Mouse (Mus musculus): Measurements from ENCODE around the gene Rhbdf1.

The Rhbdf1 gene

GRCm38 (mm10) chr11:32221951-32222409, at the start of gene Rhbdf1:
Gene Rhbdf1, minus strand, starts transcription at chr11:32222300.
- DNase-seq, result no peak

- DNase-seq, result no peak
Observed at GRCm38 (mm10) chr11:32271178-32271577, 49.1 kb upstream of the Rhbdf1 start.

- DNase-seq, result no peak
Observed at GRCm38 (mm10) chr11:32268952-32269351, 46.9 kb upstream of the Rhbdf1 start.

- peak; percentile 8 for DNase-seq
Observed at GRCm38 (mm10) chr11:32267964-32268363, 45.9 kb upstream of the Rhbdf1 start.

GRCm38 (mm10) chr11:32267188-32267884, 45.2 kb upstream of the Rhbdf1 start, which contains the start of gene Nprl3:
Gene Nprl3, minus strand, starts transcription at chr11:32267707.
- DNase-seq, result peak; percentile 96

GRCm38 (mm10) chr11:32266776-32267175, 44.7 kb upstream of the Rhbdf1 start:
- no peak for DNase-seq

- DNase-seq, result no peak
Observed at GRCm38 (mm10) chr11:32266194-32266593, 44.1 kb upstream of the Rhbdf1 start.

GRCm38 (mm10) chr11:32265117-32265738, 43.1 kb upstream of the Rhbdf1 start:
- DNase-seq, result no peak

- no peak for DNase-seq
Observed at GRCm38 (mm10) chr11:32262674-32263415, 40.7 kb upstream of the Rhbdf1 start.

- DNase-seq, result no peak
Observed at GRCm38 (mm10) chr11:32256566-32256965, 34.5 kb upstream of the Rhbdf1 start.

GRCm38 (mm10) chr11:32256146-32256545, 34.0 kb upstream of the Rhbdf1 start:
- DNase-seq, result no peak

GRCm38 (mm10) chr11:32253121-32253520, 31.0 kb upstream of the Rhbdf1 start:
- no peak for DNase-seq

- DNase-seq, result no peak
Observed at GRCm38 (mm10) chr11:32250880-32251763, 29.0 kb upstream of the Rhbdf1 start.

GRCm38 (mm10) chr11:32248350-32248749, 26.2 kb upstream of the Rhbdf1 start:
- DNase-seq, result no peak

GRCm38 (mm10) chr11:32247068-32247467, 25.0 kb upstream of the Rhbdf1 start:
- DNase-seq, result peak; percentile 47

- DNase-seq, result no peak
Observed at GRCm38 (mm10) chr11:32245614-32246013, 23.5 kb upstream of the Rhbdf1 start.

- no peak for DNase-seq
Observed at GRCm38 (mm10) chr11:32244617-32245016, 22.5 kb upstream of the Rhbdf1 start.

GRCm38 (mm10) chr11:32244064-32244463, 22.0 kb upstream of the Rhbdf1 start:
- no peak for DNase-seq

GRCm38 (mm10) chr11:32243205-32243955, 21.3 kb upstream of the Rhbdf1 start:
- DNase-seq, result no peak

GRCm38 (mm10) chr11:32242209-32242608, 20.1 kb upstream of the Rhbdf1 start:
- no peak for DNase-seq

- no peak for DNase-seq
Observed at GRCm38 (mm10) chr11:32241391-32241790, 19.3 kb upstream of the Rhbdf1 start.

Data from thymus, postnatal 25 days (tissue).